Mouse (Mus musculus): ENCODE measurements at regions not wholly inside any gene's neighbourhood (a gene's known extent, or its start where the extent isn't known, plus 50 kb on each side); places are given as distances from the start of the nearest gene placed in this dataset.

GRCm38 (mm10) chr13:28433445-28433844, 176.1 kb downstream of the Gm11361 start:
- TF ChIP-seq TAL1 (IDR thresholded peaks at IDR 0.05; ENCODE audit: low read length) (no peak), POLR2AphosphoS2 (IDR thresholded peaks at IDR 0.05; ENCODE audit: low read length) (no peak), MYB (IDR thresholded peaks at IDR 0.05; ENCODE audit: low read depth, low read length) (no peak), TCF12 (IDR thresholded peaks at IDR 0.05; ENCODE audit: low read depth, low read length) (no peak), TBP (IDR thresholded peaks at IDR 0.05; ENCODE audit: low read depth, low read length) (no peak), CHD1 (IDR thresholded peaks at IDR 0.05; ENCODE audit: low read depth, low read length) (no peak), MAZ (IDR thresholded peaks at IDR 0.05; ENCODE audit: low read depth, low read length) (no peak), POLR2A (IDR thresholded peaks at IDR 0.05; ENCODE audit: control insufficient read depth in 1 of 2, insufficient read depth in 1 of 2, low read depth in 1 of 2, low read length in 2 of 2, poor library complexity in 1 of 2) (no peak), SIN3A (IDR thresholded peaks at IDR 0.05; ENCODE audit: low read length) (no peak), USF1 (IDR thresholded peaks at IDR 0.05; ENCODE audit: low read depth, low read length) (no peak), EP300 (IDR thresholded peaks at IDR 0.05; ENCODE audit: low read depth in 1 of 2, low read length in 2 of 2) (no peak), JUND (IDR thresholded peaks at IDR 0.05; ENCODE audit: low read depth, low read length) (no peak), MYC (IDR thresholded peaks at IDR 0.05; ENCODE audit: low read depth, low read length) (no peak), ETS1 (IDR thresholded peaks at IDR 0.05; ENCODE audit: low read depth, low read length) (no peak), BHLHE40 (IDR thresholded peaks at IDR 0.05; ENCODE audit: borderline replicate concordance, low read depth, low read length) (no peak), SMC3 (IDR thresholded peaks at IDR 0.05; ENCODE audit: low read depth, low read length) (no peak), USF2 (IDR thresholded peaks at IDR 0.05; ENCODE audit: borderline replicate concordance in 1 of 2, insufficient read depth in 1 of 2, low read depth in 1 of 2, low read length in 2 of 2) (no peak), ZMIZ1 (IDR thresholded peaks at IDR 0.05; ENCODE audit: low read depth, low read length) (no peak), UBTF (IDR thresholded peaks at IDR 0.05; ENCODE audit: borderline replicate concordance, insufficient read depth, low read depth, low read length) (no peak)
- no peaks in the 10 kb centered on the region for H3K36me3 ChIP-seq (ENCODE audit: control insufficient read depth in 1 of 2, insufficient read depth in 2 of 2, low read length in 2 of 2)
- H3K27ac ChIP-seq (ENCODE audit: control insufficient read depth, low read depth, low read length) = no peak overlapping the region
- DNase-seq (ENCODE audit: low read depth, low spot score) = no peak
- H3K27me3 ChIP-seq (ENCODE audit: control insufficient read depth in 1 of 2, insufficient read depth in 2 of 2, low read length in 2 of 2) = no peaks in the 10 kb centered on the region
- H3K9me3 ChIP-seq (replicated peaks; ENCODE audit: insufficient read depth, low read length) = no peaks in the 10 kb centered on the region
- H3K79me2 ChIP-seq (ENCODE audit: control insufficient read depth, insufficient read depth, low read length, poor library complexity) = no peaks in the 10 kb centered on the region
- H3K4me3 ChIP-seq (ENCODE audit: control insufficient read depth in 1 of 2, insufficient read depth in 1 of 2, low read depth in 2 of 2, low read length in 2 of 2) = no peak overlapping the region
- no peak overlapping the region for H3K9ac ChIP-seq (ENCODE audit: control insufficient read depth, low read depth, low read length, poor library complexity, severe bottlenecking)
- no peaks in the 10 kb centered on the region for H3K4me1 ChIP-seq (ENCODE audit: control insufficient read depth in 1 of 2, insufficient read depth in 2 of 2, low read length in 2 of 2)

- Histone ChIP-seq H3K9me3 (replicated peaks; ENCODE audit: insufficient read depth, low read length) (no peaks in the 10 kb centered on the region), H3K27ac (ENCODE audit: control insufficient read depth, low read depth, low read length) (no peak overlapping the region), H3K79me2 (ENCODE audit: control insufficient read depth, insufficient read depth, low read length, poor library complexity) (no peaks in the 10 kb centered on the region), H3K4me1 (ENCODE audit: control insufficient read depth in 1 of 2, insufficient read depth in 2 of 2, low read length in 2 of 2) (no peaks in the 10 kb centered on the region), H3K9ac (ENCODE audit: control insufficient read depth, low read depth, low read length, poor library complexity, severe bottlenecking) (no peak overlapping the region), H3K27me3 (ENCODE audit: control insufficient read depth in 1 of 2, insufficient read depth in 2 of 2, low read length in 2 of 2) (no peaks in the 10 kb centered on the region), H3K4me3 (ENCODE audit: control insufficient read depth in 1 of 2, insufficient read depth in 1 of 2, low read depth in 2 of 2, low read length in 2 of 2) (no peak overlapping the region), H3K36me3 (ENCODE audit: control insufficient read depth in 1 of 2, insufficient read depth in 2 of 2, low read length in 2 of 2) (no peaks in the 10 kb centered on the region)
- no peak for DNase-seq (ENCODE audit: low read depth, low spot score)
- TF ChIP-seq RCOR1 (IDR thresholded peaks at IDR 0.05; ENCODE audit: low read depth, low read length) = no peak
- TF ChIP-seq MYB (IDR thresholded peaks at IDR 0.05; ENCODE audit: low read depth, low read length) = no peak
- TF ChIP-seq CTCF (IDR thresholded peaks at IDR 0.05 in 2 of 3, conservative IDR thresholded peaks at IDR 0.05 in 1 of 3; ENCODE audit: control insufficient read depth in 1 of 3, insufficient read depth in 1 of 3, low read depth in 2 of 3, low read length in 3 of 3, poor library complexity in 1 of 3, severe bottlenecking in 1 of 3) = no peak
- TF ChIP-seq GABPA (IDR thresholded peaks at IDR 0.05; ENCODE audit: low read depth, low read length) = no peak
- no peak for TF ChIP-seq POLR2AphosphoS5 (IDR thresholded peaks at IDR 0.05; ENCODE audit: borderline replicate concordance, low read depth, low read length)
- TF ChIP-seq MYC (IDR thresholded peaks at IDR 0.05; ENCODE audit: low read depth, low read length) = no peak
- TF ChIP-seq CHD2 (IDR thresholded peaks at IDR 0.05; ENCODE audit: low read length) = no peak
- no peak for TF ChIP-seq E2F4 (IDR thresholded peaks at IDR 0.05; ENCODE audit: borderline replicate concordance, low read depth, low read length)
- TF ChIP-seq TCF12 (IDR thresholded peaks at IDR 0.05; ENCODE audit: low read depth, low read length) = no peak
Measured at GRCm38 (mm10) chr13:28432017-28432416, 174.7 kb downstream of the Gm11361 start.

All from MEL (cell line).